Mouse (Mus musculus) T-helper 1 cell (primary cell): ENCODE results near the gene Ms4a18.

ENCODE experiments used
- in situ Hi-C: fragments of 300-600 bp; cut with MboI, MseI; formaldehyde crosslinking; loops from one replicate; pipeline ENCODE4 v1.15.1; 2025; ENCODE audit warnings: high pct_unique_total_duplicates

Ms4a18 gene

GRCm38 (mm10) chr19:10984551-10984950 lies 33.3 kb downstream of the Ms4a18 start:
- in situ Hi-C loops, result no loop called here

GRCm38 (mm10) chr19:10983146-10983545 lies 34.7 kb downstream of the Ms4a18 start:
- in situ Hi-C loops, result no loop called here

- in situ Hi-C loops, result no loop called here
These were observed 37.6 kb downstream of the Ms4a18 start for GRCm38 (mm10) chr19:10980210-10980609.

- in situ Hi-C loops, result no loop called here
These were observed 38.4 kb downstream of the Ms4a18 start for GRCm38 (mm10) chr19:10979184-10980168.

GRCm38 (mm10) chr19:10976318-10976717 lies 41.5 kb downstream of the Ms4a18 start:
- in situ Hi-C loops, result no loop called here

DNA sequence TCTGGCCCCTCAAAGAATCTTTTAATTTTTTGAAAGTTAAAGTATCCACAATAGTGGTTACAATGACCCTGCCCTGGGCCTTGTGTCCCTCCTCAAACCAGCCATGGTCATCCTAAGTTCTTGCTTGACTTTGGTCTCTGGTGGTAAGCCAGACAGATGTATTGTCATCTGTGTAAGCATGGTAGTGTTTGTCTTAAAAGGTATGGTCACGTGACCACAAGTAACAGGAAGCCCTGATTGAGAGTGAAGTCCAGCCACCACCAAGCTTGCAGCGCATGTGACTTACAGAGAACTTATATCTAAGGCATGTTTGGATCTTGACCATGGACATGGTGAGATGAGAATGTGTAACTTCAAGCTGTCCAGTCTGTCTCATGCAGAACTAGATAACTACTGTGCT lies 42.6 kb downstream of the Ms4a18 start:
- in situ Hi-C loops, result no loop called here

DNA sequence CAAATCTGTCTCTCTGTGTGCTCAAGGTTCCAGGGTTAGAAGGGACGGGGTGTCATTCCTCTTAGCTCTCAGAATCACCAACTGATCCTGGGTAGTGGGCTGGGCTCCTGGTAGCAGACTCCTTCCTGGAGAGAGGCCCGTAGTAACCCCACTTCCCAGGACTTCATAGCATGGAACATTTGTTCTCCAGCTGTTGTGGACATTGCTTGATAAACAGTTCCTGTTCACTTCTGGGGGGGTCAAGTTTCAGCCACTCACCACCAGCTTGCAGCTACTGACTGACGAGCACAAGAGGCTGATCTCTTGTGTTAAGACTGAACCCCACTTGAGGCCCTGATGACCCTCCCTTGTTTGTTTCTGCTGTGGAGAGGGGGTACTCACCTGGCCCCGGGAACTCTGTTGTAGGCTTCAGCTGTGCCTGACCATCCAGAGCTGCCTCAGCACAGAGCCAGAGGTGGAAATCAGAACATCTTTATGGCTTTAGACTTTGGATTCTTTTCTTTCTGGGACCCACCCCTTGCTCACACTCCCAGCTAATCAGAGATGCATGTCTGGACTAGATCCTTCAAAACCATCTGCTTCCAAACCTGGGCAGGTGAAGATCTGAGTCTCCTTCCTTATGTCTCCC lies 43.5 kb downstream of the Ms4a18 start, which contains the start of gene Ms4a10:
TSS of gene Ms4a10 (minus strand) at position 433 of the 628 bp plus-strand sequence.
- in situ Hi-C loops, result no loop called here

GRCm38 (mm10) chr19:10973187-10973586 lies 44.6 kb downstream of the Ms4a18 start:
- in situ Hi-C loops, result no loop called here

DNA sequence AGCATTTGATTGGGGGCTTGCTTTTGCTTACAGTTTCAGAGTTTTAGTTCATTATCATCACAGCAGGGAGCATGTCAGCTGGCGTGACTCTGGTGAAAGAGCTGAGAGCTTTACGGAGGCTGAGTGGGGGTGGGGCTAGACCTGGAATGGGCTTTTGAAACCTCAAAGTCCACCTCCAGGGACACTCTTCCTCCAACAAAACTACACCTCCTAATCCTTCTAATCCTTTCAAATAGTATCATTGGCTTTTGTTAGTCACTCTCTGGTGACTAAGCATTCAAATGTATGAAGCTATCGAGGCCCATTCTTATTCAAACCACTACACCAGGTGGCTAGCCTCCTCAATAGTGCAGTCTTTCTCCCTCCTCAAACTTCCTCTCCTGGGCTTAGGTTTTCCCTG lies 45.2 kb downstream of the Ms4a18 start:
- in situ Hi-C loops, result no loop called here

DNA sequence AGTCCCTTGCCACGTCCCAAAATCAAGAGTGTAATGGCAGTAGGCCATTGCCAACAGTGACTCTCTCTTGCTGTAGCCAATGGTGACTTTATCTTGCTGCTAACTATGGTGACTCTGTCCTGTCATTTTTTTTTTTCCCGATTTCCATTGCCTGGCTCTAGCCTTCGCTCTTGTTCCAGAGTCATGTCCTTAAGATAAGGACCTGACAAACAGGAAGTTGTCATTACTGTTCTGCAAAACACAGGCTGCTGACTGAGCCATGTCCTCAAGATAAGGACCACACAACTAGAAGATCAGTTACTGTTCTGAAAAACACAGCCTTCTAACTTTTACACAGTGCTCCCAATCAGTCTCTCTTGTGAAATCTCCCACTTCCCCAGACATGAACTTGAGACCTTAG lies 47.4 kb downstream of the Ms4a18 start:
- in situ Hi-C loops, result no loop called here

GRCm38 (mm10) chr19:10968578-10968977 lies 49.3 kb downstream of the Ms4a18 start:
- in situ Hi-C loops, result loop anchor here (10.0 kb wide), 1 partner anchor 54 kb away; no protein-coding TSS in a partner anchor

DNA sequence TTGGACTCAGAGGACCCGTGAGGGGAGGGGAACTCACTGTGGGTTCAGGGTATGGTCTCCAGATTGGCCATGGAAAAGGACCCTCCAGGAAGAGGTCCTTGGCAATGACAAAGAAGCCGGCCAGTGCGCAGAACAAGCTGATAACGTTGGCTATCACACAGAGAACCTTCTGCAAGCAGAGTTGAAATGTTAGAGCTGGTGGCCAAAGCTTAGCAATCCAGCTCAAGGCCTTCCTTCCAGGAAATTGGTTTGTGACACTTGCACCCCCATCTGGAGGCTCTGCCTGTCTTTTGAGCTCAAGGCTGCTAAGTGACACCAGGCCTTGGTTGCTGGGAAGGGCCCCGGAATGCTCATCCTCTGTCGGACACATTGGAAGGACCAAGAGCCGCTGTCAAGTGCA lies 52.1 kb downstream of the Ms4a18 start:
- in situ Hi-C loops, result loop anchor here (10.0 kb wide), 1 partner anchor 51 kb away; no protein-coding TSS in a partner anchor

DNA sequence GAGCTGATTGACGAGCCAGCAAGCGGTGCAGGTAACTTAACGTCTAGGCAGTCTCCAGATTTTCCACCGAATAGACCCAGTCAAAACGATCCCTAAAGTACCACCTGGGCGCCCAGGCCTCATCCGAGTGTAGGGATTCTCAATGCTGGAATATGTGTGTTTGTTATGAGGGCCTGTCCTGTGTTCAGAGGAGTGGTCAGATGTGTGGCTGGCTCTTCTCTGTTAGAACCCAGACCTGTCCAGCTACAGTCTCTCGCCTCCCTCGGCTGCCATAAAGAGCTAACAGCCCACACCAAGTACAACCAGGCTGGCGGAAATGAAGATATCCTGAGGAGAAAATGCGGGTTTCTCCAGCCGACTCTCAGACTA lies 57.9 kb downstream of the Ms4a18 start:
- in situ Hi-C loops, result loop anchor here (5.0 to 10.0 kb wide), 2 partner anchors 45 to 298 kb away; no protein-coding TSS in a partner anchor

- in situ Hi-C loops, result no loop called here
These were observed 58.5 kb downstream of the Ms4a18 start for GRCm38 (mm10) chr19:10959085-10959977.

DNA sequence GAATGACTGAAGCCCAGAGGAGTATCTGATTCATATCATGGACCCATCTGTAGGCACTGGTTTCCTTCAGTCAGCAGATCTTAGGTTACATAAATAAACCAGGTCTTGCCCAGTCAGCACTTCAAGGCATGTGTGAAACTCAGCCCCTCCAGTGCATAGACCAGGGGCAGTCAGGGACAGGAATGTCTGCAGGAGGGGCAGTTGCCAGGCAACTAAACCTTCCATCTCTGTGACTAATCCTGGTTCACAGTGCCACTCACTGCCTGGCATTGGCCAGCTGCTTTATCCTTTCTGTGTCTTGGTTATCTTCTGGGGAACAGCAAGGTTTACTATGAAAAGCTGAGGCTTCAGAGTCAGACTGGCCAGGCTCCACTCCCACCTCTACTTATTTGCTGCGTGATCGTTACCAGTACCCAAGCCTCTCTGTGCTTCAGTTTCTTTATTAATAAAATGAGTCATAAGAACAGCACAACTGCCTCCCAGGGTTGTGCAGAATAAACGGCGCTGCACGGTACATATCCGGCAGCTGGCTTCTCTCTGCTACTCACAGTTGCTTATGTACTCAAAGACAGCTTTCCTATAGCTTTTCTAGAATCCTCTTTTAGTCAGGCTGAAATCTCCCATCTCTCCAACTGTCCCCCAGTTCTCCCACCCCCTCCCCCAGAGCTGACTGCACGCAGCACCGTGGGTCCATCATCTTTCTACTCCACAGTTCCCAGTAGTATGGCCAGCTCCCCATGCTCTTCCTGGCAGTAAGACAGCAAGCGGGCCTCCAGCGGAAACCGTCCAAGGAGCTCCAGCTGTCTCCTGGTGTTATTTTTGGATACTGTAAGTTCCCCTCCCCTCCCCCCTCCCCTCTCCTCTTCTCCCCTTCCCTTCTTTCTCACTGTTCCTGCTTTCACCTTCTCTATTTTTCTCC lies 65.6 kb downstream of the Ms4a18 start:
- in situ Hi-C loops, result no loop called here

- in situ Hi-C loops, result no loop called here
These were observed 68.3 kb downstream of the Ms4a18 start for GRCm38 (mm10) chr19:10949558-10949957.

- in situ Hi-C loops, result no loop called here
These were observed 68.7 kb downstream of the Ms4a18 start, which contains the start of gene Ccdc86 for GRCm38 (mm10) chr19:10949112-10949511. Gene Ccdc86 (minus strand): TSS chr19:10949266.

GRCm38 (mm10) chr19:10948416-10948815 lies 69.4 kb downstream of the Ms4a18 start:
- in situ Hi-C loops, result no loop called here

- in situ Hi-C loops, result no loop called here
These were observed 70.6 kb downstream of the Ms4a18 start for GRCm38 (mm10) chr19:10947219-10947618.
